Mouse (Mus musculus) embryonic fibroblast, embryonic 13.5 days (primary cell): ENCODE data around the gene B3gntl1.

Source experiments
- CTCF ChIP-seq: IDR thresholded peaks from 2 replicates; pipeline ENCODE4 v1.5.1; 2011; ENCODE audit warnings: mild to moderate bottlenecking, control low read depth, low read length, moderate library complexity, borderline replicate concordance; ENCODE audit not compliant: insufficient read depth
- POLR2A ChIP-seq: IDR thresholded peaks from 2 replicates; pipeline ENCODE4 v1.6.1; 2011; ENCODE audit warnings: low read depth, mild to moderate bottlenecking, control low read depth, low read length, moderate library complexity

DNA sequence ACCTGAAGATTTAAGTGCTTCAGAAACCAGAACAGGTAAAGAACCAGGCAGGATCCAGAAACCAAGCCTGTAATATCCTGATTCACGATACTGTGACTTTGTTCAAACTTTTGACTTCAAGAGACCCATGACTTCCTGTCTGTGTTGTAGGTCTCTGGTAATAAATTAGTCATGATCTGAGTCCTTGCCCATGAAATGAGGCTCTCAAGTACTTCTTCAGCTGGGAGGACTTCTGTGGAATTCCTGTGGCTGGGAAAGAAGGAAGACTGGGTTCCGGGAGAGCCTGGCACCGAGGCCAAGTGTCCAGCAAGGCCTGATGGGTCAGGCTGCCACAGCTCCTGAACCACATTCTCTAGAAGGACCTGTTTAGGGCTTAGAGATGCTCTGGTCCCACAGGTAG lies 47.8 kb upstream of the B3gntl1 start:
- TF ChIP-seq CTCF (no peak), POLR2A (no peak)
